Mouse (Mus musculus) WW6 (cell line): ENCODE measurements around the gene Mrpl3.
"Not testable (repeated sequence)": the region's sequence is repeated elsewhere in the genome, so short reads cannot be mapped to it uniquely, and the experiment has no call there.

Source experiments
- DNase-seq: peaks from one replicate; pipeline ENCODE4 v3.0.0-alpha.2; 2013; ENCODE audit warnings: low read depth, low spot score

Mrpl3 gene

DNA sequence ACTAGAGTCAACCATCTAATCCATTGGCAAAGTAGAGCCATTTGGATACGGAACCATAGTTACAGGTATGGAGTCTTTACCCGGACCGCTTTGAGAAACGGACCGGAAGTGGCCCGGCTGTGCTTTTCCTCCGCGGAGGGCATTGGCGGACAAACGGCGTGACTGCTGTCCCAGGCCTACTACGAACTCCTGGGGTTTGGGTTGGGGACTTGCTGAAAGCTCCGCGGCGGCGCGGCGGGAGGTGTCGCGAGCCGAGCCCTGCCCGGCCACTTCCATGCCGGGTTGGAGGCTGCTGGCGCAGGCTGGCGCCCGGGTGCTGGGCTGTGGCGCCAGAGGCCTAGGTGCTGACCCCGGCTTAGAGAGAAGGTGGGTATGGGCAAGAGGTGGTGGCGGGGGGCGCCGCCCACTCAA is at the start of gene Mrpl3:
Mrpl3 (plus strand) TSS at position 93 of the 411 bp plus-strand sequence.
- peak; percentile 57 for DNase-seq

DNA sequence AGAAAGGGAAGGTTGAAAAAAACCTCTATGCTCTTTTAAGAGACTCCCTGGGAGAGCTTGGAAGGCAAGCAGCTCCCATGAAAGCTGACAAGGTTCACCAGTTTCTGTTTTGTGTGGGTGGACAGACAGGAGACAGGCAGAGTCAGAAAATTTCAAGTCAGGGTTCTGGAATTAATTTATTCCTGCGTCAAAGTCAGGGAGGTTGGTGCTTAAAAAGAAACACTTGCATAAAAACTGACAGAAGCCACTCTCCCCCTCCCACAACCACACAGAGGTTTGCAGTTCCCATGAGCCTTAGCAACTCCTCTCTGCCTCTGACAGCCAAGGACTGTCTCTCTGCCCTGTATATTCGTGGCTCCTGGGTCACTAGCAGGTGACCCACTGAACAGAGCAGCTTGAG is 42.3 kb upstream of the Mrpl3 start:
- no peak for DNase-seq

DNA sequence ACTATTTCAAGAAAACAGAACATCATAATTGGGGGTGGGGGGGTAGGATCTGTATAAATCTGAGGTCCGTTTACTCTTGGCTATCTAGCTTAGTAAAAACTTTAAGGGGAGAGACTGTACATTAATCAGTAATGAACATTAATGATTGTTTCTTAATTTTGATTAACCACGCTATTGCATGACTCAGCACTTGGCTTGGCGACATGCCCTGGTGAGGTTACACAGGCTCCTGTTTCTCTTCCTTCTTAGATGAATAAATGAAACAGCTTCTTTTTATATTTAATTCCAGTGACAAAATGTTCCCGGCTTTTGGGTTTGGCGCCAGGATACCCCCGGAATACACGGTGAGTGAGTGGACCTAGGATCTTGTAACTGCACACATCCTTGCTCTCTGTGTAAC is 34.9 kb upstream of the Mrpl3 start:
- DNase-seq, result no peak

DNA sequence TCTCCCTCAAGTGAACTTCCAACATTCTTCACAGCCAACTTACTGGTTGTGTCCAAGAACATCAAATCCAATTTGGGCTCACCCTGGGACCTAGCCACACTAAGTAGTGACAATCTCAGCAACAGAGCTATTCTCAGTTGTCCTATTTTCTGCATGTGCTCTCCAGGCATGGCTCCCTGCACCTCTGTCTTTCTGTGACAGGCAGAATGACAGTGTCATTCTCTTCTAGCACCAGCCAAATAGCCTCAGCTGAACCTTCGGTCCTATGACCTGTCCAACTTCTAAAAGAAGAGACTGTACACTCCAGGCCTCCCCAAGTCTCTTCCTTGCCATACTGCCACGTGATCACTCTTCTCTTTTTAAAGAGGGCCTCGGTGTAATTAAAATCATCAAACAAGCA is 24.7 kb upstream of the Mrpl3 start:
- no peak for DNase-seq

DNA sequence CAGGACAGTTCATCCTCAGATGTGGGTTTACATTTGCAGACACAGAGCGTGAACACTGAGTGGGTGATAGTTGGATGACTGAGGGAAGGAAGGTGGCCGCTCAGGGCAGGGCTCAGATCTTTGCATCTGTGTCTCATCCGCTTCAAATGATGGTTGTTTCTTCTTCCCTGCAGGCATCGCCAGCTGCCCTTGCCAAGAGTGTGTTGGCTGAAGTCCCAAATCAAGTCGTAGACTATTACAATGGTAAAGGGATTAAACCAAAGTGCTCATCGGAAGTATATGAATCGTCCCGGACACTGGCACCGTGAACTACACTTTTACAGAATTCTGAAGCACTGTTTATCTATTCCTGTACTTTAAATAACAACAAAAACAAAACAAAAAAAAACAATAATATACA is 20.5 kb upstream of the Mrpl3 start:
- DNase-seq, result no peak

DNA sequence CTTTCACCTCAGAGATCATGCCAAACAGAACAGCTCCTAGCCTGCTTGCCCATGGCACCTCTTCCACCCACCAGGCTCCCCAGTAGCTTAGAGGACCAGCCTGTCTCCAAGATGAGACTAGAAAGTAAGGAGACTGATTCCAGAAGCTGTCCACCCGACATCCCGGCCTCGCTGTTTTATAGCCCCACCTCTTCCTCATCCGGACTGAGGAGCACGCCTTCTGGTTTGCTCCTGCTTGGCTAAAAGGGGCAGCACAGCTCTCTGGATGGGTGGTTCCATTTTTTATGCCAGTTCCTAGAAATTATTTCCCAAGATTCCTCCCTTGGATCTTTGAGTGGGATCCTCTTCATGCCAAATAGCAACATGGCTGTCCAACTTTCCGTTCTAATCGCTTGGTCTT is 19.4 kb upstream of the Mrpl3 start:
- no peak for DNase-seq

DNA sequence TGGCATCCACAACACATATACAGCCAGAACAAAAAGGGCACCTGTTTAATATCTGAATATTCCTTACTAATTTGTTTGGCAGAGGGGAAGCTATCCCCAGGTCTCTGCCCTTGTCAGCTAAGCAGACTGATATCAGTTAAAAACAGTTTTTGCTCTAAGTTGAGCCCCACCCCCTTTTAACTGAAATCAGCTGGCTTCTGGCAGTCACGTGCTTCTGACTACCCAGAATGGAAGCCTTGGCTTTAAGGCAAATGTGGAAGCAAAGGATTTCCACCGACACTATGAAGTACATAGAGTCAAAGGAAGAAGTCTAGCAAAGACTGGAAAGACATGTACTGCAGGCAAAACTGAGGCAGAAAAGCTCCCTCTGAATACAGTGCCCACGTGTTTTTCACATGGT is 15.2 kb upstream of the Mrpl3 start:
- DNase-seq, result no peak

DNA sequence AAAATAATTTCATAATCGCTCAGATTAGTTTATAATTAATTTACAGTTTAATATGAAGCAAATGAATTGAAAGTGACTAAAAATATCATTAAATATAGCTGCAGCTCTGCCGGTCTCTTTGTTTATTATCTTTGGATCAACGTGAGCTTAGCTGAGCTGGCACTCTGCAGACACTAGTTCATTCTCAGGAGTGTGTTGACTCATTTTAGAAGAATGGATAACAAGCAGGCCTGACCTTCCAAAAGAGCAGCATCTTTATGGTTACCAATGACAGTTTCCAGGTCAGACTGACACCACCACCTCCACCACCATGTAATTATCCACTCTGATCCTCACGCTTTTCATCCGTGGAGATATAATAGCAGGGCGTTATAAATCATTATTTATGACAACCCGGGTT is 7.0 kb upstream of the Mrpl3 start:
- DNase-seq, result no peak

DNA sequence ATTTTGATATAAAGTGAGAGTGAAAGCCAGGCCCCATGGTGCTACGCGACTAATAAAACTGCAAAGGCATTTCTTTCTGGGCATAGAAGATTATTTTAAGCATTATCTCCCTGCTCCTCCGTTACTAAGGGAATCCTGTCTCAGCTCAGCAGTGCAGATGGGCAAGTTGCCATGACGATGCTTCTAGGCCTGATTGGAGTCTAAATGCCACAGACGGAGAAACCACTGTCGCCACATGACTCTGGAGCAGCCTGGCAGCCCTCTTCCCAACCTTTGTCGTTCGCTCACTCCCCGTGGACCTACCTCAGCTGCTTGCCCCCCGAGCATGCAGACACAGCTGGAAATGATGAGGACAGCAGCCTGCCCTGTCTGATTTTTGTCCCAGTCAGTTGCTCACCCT is 4.7 kb upstream of the Mrpl3 start:
- no peak for DNase-seq

DNA sequence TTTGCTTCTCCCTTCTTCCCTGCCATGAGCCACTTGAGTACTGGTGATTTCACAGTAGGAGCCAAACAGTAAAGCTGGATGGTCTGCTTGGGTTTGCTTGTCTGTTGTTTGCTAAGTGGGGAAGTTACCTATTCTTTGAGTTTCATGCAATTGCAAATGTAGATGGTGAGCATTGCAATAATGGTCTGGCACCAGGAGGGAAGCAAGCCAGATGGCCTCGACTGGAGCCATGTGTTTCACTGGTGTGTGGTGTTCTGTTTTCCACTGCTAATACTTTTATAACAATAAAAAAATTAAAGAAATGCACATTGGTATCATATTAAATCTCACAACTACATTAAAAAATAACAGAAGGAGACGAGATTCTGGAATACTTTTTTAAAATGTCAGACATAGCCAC is 3.4 kb upstream of the Mrpl3 start:
- DNase-seq, result no peak

DNA sequence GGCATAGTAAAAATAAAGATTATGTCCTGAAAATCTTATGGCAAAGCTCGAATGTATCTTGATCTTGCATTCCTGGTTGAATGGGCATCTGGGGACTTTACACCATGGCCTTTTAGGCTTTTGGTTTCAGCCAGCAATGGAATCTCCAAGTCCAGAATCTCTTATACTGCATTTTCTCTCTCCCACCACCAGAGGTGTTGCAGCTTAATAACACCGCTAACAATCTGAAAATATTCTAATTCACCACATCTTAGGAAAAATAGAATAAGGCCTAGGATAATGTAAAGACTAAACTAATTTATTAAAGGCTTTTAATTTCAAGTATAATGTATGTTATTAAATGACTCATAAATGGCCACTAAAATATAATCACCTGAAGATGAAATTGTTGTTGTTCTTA is 2.8 kb upstream of the Mrpl3 start:
- no peak for DNase-seq

DNA sequence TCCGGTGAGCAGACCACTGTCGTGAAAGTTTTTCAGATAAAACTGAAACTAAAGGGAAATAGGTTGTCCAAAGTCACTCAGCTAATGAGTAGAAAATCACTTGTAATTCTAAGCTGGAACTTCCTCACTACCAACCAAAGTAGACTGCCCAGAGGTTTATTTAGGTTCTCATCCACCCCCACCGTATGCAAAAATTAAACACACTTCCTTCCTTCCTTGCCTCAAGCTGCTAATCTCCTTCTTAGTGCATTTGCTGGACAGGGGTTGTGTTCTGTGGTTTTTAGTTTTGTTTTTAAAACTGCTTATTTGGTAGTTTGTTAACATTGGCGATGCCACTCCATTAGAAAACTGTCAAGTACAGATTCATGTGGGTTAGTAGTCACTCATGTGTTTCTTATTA is 773 bp downstream of the Mrpl3 start:
- DNase-seq, result no peak

DNA sequence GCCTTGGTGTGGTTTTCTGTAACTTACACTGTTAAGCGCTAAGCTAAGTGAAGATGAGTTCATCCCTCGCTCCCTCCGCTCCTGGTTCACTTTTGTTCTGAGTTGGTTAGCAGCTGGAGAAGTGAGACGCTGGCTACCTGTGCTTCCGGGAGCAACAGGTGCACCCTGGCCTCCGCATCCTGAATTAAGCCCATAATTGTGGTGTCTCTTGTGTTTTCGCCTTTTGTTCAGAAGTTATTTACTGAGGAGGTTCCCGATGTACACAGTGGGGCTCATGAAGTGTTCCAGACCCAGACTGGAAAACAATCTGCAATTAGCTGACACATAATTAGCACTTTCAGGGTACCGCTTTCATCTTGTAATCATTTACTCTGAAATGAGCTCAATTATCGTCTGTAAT is 16.1 kb downstream of the Mrpl3 start:
- no peak for DNase-seq

DNA sequence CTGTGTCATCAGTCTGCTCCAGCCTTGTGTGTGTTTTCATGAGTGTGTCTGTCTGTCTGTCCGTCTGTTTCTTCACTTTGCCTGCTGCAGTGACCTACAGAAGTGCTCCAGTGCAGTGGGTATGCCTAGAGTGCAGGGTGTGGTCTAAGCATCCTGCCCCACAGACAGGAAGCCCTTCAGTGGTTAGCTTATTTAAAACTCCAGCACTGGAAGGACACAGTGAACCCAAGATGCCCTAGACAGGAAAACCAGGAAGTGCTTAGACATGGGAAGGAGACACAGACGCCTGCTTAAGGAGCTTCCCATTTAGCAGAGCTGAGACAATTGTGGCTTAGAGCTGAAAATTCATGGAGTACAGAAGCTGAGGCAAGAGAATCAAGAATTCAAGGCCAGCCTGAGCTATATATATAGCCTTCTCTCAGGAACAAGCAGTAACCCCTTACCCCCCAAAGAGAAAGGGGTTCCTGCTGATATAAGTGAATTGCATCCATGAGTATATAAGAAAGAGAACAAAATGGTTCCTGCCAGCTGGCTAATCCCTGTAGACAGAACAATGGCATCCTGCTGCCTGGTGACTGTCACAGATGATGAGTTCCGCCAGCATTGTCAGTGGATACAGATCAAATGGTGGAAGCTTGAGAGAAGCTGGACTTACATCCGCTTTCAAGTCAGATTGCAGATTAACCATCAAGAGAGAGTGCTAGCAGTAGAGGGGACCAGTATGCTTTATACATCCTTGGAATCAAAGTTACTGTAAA is 20.1 kb downstream of the Mrpl3 start:
- no peak for DNase-seq

DNA sequence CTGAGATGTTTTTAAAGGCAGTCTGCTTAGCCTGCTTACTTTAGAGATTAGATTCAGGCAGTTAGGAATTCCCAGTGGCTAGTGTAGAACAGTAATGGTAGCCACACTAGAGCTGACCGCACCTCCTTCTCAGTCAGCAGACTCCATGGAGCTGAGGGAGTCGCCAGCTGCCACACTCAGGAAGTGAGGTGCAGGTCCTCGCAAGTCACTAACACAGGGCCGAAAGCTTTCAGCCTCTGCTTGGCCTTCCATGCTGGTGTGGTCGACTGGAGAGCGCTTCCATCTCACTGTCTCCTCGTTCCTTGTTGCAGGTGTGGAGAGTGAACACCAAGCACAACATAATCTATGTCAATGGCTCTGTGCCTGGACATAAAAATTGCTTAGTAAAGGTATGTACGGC is 21.8 kb downstream of the Mrpl3 start:
- DNase-seq, result no peak

DNA sequence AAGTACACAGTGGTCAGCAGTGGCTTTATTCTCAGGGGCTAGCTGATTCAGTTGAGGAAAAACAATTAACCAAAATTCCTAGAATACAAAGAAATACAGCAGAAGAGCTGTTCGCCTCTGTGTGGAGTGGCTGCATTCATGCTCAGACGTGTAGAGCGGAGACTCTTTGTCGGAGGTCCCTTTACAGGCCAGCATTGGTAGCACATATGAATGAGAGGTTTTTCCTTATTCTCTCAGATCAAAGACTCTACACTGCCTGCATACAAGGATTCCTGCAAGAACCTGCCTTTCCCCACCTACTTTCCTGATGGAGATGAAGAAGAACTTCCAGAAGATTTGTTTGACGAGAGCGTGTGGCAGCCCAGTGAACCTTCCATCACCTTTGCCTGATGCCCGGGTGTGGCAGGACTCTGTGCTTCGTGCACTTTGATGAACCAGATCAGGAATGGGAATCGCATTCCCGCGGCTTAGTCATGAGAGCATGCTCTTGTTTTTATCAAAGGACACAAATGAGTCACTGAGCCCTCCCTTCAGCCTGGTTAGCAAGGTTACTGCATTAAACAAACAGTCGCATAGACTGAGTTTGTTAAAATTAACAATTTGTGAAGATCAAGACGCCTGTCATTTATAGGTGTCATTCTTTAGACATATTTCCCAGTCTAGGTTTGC is 23.9 kb downstream of the Mrpl3 start:
- DNase-seq, result no peak

DNA sequence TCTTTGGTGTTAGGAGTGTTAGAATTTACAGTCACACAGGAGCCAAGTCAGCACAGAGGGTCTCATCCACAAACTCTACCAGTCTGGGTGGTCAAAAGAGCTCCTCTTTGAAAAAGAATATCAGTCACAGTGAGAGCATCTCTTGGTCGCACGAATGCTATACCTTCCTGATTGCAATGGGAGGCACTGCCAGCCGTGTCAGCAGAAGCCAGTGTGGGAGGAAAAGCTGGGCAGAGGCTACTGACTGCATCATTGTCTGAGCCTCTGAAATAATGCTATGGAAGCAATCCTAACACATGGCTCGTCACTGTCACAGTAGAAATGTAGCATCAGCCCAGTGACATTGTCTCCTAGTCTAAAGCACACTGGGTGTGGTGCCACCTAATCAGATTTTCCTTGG is 25.4 kb downstream of the Mrpl3 start:
- no peak for DNase-seq

DNA sequence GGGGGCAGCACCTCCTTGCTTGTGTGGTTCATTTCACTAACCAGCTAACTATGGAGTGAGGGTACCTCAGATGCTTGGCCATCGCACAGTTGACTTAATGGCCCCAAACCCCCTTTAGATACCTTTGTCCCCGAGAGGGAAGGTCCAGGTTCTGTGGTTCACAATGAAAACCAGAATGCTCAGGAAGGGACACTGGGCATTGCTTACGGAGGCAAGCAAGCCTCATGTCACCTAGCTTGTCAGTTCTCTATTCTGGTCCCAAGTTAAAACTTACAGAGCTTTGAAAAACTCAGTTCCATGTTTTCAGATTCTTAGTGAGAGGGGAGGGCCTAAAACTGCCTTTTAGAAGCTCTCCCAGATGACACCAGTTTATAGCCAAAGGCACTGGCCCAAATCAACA is 27.2 kb downstream of the Mrpl3 start:
- no peak for DNase-seq

DNA sequence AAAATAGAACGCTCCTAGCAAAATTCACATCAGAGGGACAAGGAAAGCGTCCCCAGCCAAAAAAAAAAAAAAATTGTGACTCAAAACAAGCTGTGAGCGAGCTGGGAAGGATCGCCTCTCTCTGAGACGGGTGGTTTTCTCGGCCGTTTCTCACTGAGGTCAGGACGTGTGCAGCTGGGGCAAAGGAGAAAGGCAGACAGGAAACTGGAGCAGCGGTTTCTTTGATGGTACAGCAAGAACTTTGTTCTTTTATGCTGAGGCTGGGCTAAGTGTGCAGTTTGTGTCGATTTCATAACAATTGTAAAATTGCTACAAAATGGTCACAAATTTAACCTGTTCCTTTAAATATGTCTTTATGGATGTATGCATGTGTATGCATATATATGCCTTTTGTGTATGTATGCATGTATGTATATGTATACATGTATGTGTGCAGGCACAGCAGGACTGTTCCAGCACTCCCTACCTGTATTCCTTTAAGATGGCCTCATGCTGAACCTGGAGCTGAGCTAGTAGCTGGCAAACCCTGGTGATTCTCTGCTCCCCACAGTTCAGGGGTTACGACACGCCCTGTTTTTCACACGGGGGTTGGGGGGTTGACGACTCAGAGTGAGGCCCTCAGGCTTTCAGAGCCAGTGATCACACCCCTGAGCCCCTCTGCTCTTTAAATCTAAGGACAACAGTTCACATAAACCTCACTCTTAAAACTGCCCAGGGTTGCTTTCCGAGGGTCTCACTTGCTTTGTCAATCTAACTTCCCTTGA is 48.0 kb downstream of the Mrpl3 start:
- DNase-seq, result no peak

DNA sequence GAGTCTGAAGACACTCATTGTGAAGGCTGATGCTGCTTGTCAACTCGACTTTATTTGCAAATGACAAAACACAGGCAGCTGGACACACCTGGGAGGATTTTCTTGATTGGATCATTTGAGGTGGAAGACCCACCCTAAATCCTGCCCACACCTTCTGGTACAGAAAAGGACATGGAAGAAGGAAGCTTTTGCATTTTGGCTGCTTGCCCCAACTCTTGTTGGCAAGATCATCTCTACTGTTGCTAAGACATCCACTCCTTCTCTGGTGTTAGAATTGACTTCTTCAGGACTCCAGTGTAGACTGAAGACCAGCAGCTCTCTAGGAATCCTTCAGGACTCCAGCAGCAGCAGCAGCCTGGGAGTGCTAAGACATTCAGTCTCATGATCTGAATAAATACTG is 48.9 kb downstream of the Mrpl3 start:
- DNase-seq, result no peak

DNA sequence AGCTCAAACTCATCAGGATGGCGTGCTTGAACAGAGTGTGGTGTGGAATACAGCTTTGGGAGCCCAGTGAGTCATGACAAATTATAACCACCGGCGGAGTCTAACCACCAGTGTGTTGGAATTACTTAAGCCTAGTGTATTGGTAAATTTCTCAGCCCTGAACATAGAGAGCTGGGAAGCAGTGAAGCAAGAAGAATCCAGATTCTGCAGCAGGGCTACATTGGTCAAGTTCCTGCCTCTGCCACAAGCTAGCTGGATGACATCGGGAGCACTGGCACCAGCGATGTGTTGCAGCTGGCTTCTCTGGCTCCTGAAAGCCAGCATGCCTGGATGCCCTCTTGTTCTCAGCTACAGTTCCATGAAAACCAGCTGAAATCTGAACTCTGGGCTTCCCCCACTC is 50.9 kb downstream of the Mrpl3 start:
- no peak for DNase-seq

DNA sequence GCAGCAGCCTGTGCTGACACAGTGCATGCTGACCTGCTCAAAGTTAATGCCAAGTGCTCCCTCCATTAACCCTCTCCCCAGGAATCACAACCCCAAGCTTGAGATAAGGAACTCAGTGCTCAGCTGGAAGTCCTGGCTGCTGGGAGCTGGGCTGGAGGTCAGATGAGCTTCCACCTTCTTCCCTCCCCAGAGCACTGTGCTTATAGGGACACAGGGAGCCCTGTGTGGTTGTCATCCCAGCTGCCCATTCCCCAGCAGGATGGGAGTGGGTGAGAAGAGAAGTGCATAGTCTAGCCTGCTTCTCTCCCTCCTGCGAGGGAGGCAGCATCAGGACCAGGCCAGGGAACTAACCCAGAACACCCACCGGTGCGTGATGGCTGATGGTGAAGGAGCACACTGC is 72.2 kb downstream of the Mrpl3 start:
- not testable (repeated sequence) for DNase-seq
